Mouse (Mus musculus) bone marrow macrophage, adult 2 months (primary cell): ENCODE measurements around the gene Pecam1. TPM values are rescaled to one million over a fixed set of nuclear protein-coding genes. Genes with fewer than 3 reads are reported as not detected.
A peak's percentile ranks its signal among the peaks of the same experiment; 100 is the strongest.

Experiments used
- H3K27ac ChIP-seq: 2 replicates; pipeline ENCODE4 v1.5.1; 2012; ENCODE audit warnings: low read depth, low read length; ENCODE audit not compliant: insufficient read depth
- H3K4me1 ChIP-seq: 2 replicates; pipeline ENCODE4 v1.6.1; 2012; ENCODE audit warnings: low read length; ENCODE audit not compliant: control insufficient read depth, insufficient read depth
- H3K4me3 ChIP-seq: 2 replicates; pipeline ENCODE4 v1.5.1; 2012; ENCODE audit warnings: mild to moderate bottlenecking, low read length, moderate library complexity; ENCODE audit not compliant: insufficient read depth
- CTCF ChIP-seq: IDR thresholded peaks from 2 replicates; pipeline ENCODE4 v1.5.1; 2012; ENCODE audit warnings: low read depth, mild to moderate bottlenecking, low read length, moderate library complexity
- POLR2A ChIP-seq: IDR thresholded peaks from 2 replicates; pipeline ENCODE4 v1.6.1; 2012; ENCODE audit warnings: mild to moderate bottlenecking, low read depth, low read length, borderline replicate concordance
- polyA plus RNA-seq: library from polyadenylated mRNA; stranded (reverse); fragments of >200 nt; gene quantifications from 2 replicates; pipeline ENCODE4 v1.2.4, GENCODE M21; 2012; ENCODE audit not compliant: missing spikeins, insufficient read depth, insufficient read length

The Pecam1 gene
- polyA plus RNA-seq, 1 experiment = 4.8 TPM

- H3K4me3 ChIP-seq = no peak overlapping the region
- H3K4me1 ChIP-seq = peaks cover 3% of the 10 kb centered on the region; the same call in 1 of the 2 replicates
- TF ChIP-seq POLR2A (no peak), CTCF (no peak)
- H3K27ac ChIP-seq = no peak overlapping the region
Observed at GRCm38 (mm10) chr11:106773061-106773460, 22.6 kb upstream of the Pecam1 start.

GRCm38 (mm10) chr11:106770195-106770974, 20.0 kb upstream of the Pecam1 start:
- TF ChIP-seq POLR2A (no peak), CTCF (peak; percentile 53; the same call in 1 of the 2 replicates)
- H3K4me1 ChIP-seq = no peaks in the 10 kb centered on the region
- H3K27ac ChIP-seq = peak overlapping the region; percentile 33
- H3K4me3 ChIP-seq = no peak overlapping the region

GRCm38 (mm10) chr11:106767516-106767915, 17.1 kb upstream of the Pecam1 start:
- H3K27ac ChIP-seq = no peak overlapping the region
- no peak overlapping the region for H3K4me3 ChIP-seq
- TF ChIP-seq CTCF = no peak
- TF ChIP-seq POLR2A = no peak
- peaks cover 26% of the 10 kb centered on the region for H3K4me1 ChIP-seq

GRCm38 (mm10) chr11:106766611-106767162, 16.3 kb upstream of the Pecam1 start:
- Histone ChIP-seq H3K4me1 (peaks cover 33% of the 10 kb centered on the region), H3K4me3 (no peak overlapping the region), H3K27ac (no peak overlapping the region)
- no peak for TF ChIP-seq CTCF
- TF ChIP-seq POLR2A = no peak

GRCm38 (mm10) chr11:106762800-106763185, 12.4 kb upstream of the Pecam1 start:
- TF ChIP-seq CTCF (no peak), POLR2A (no peak)
- Histone ChIP-seq H3K27ac (peak overlapping the region; percentile 78), H3K4me3 (no peak overlapping the region), H3K4me1 (peaks cover 65% of the 10 kb centered on the region)

GRCm38 (mm10) chr11:106762139-106762799, 11.8 kb upstream of the Pecam1 start:
- peaks cover 68% of the 10 kb centered on the region for H3K4me1 ChIP-seq

GRCm38 (mm10) chr11:106760511-106760910, 10.1 kb upstream of the Pecam1 start:
- TF ChIP-seq POLR2A = no peak
- no peak for TF ChIP-seq CTCF
- H3K4me1 ChIP-seq = peaks cover 68% of the 10 kb centered on the region
- no peak overlapping the region for H3K27ac ChIP-seq
- no peak overlapping the region for H3K4me3 ChIP-seq

More at GRCm38 (mm10) chr11:106762139-106762799, 11.8 kb upstream of the Pecam1 start:
- no peak overlapping the region for H3K4me3 ChIP-seq
- peak overlapping the region; percentile 78 for H3K27ac ChIP-seq
- no peak for TF ChIP-seq CTCF
- no peak for TF ChIP-seq POLR2A

GRCm38 (mm10) chr11:106759028-106759427, 8.6 kb upstream of the Pecam1 start:
- Histone ChIP-seq H3K27ac (peak overlapping the region; percentile 84), H3K4me3 (no peak overlapping the region), H3K4me1 (peaks cover 57% of the 10 kb centered on the region)
- TF ChIP-seq POLR2A (no peak), CTCF (no peak)

GRCm38 (mm10) chr11:106755583-106755982, 5.2 kb upstream of the Pecam1 start:
- no peak for TF ChIP-seq POLR2A
- TF ChIP-seq CTCF = no peak
- Histone ChIP-seq H3K4me1 (peaks cover 32% of the 10 kb centered on the region), H3K27ac (no peak overlapping the region), H3K4me3 (no peak overlapping the region)

- no peak for TF ChIP-seq CTCF
- TF ChIP-seq POLR2A = no peak
- H3K4me3 ChIP-seq = no peak overlapping the region
- peaks cover 20% of the 10 kb centered on the region for H3K4me1 ChIP-seq
- H3K27ac ChIP-seq = no peak overlapping the region
Observed at GRCm38 (mm10) chr11:106753314-106753713, 2.9 kb upstream of the Pecam1 start.
